Mouse (Mus musculus) bone marrow macrophage, adult 2 months (primary cell): ENCODE results near the gene Ctr9.

Experiments used
- CTCF ChIP-seq: IDR thresholded peaks from 2 replicates; pipeline ENCODE4 v1.5.1; 2012; ENCODE audit warnings: low read depth, mild to moderate bottlenecking, low read length, moderate library complexity
- POLR2A ChIP-seq: IDR thresholded peaks from 2 replicates; pipeline ENCODE4 v1.6.1; 2012; ENCODE audit warnings: mild to moderate bottlenecking, low read depth, low read length, borderline replicate concordance

GRCm38 (mm10) chr7:110989286-110989879 lies 39.4 kb upstream of the Ctr9 start:
- TF ChIP-seq CTCF (no peak), POLR2A (no peak)
